Mouse (Mus musculus): ENCODE results near the gene Gramd2. TPM values are rescaled to one million over a fixed set of nuclear protein-coding genes. Genes with fewer than 3 reads are reported as not detected.
"Not testable (repeated sequence)": the region's sequence is repeated elsewhere in the genome, so short reads cannot be mapped to it uniquely, and the experiment has no call there.

Gene Gramd2
- polyA plus RNA-seq, 1 experiment from 2014 or later = 0.27 TPM

GRCm38 (mm10) chr9:59748969-59749368 is 69.0 kb downstream of the Gramd2 start:
- Histone ChIP-seq H3K4me3 (ENCODE audit: low read depth, low read length) (no peak overlapping the region), H3K36me3 (ENCODE audit: control insufficient read depth, insufficient read depth) (no peaks in the 10 kb centered on the region), H3K4me2 (ENCODE audit: low read depth, low read length) (peak overlapping the region; percentile 95; the same call in 1 of the 2 replicates), H3K27me3 (ENCODE audit: control insufficient read depth, insufficient read depth, low read depth, low read length) (no peaks in the 10 kb centered on the region), H3K27ac (ENCODE audit: low read length) (peak overlapping the region; percentile 89; the same call in 1 of the 2 replicates), H3K4me1 (ENCODE audit: control insufficient read depth, low read depth, low read length) (peaks cover 23% of the 10 kb centered on the region), H3K9me3 (replicated peaks; ENCODE audit: control insufficient read depth, low read length) (no peaks in the 10 kb centered on the region), H3K9ac (ENCODE audit: low read depth, low read length) (no peak overlapping the region)
- no peak for ATAC-seq (ENCODE audit: low read depth)
- 76% methylated on average over 11 of the region's 11 CpGs for WGBS (ENCODE audit: insufficient replicate concordance)

- peaks cover 20% of the 10 kb centered on the region for H3K4me1 ChIP-seq (ENCODE audit: control insufficient read depth, low read depth, low read length)
- peak overlapping the region; percentile 89 for H3K27ac ChIP-seq (ENCODE audit: low read length)
- H3K36me3 ChIP-seq (ENCODE audit: control insufficient read depth, insufficient read depth) = no peaks in the 10 kb centered on the region
- H3K27me3 ChIP-seq (ENCODE audit: control insufficient read depth, insufficient read depth, low read depth, low read length) = no peaks in the 10 kb centered on the region
- no peak for ATAC-seq (ENCODE audit: low read depth)
- 22% methylated on average over 12 of the region's 12 CpGs for WGBS (ENCODE audit: insufficient replicate concordance)
- H3K9ac ChIP-seq (ENCODE audit: low read depth, low read length) = peak overlapping the region; percentile 67
- peak overlapping the region; percentile 94 for H3K4me3 ChIP-seq (ENCODE audit: low read depth, low read length)
- peak overlapping the region; percentile 95 for H3K4me2 ChIP-seq (ENCODE audit: low read depth, low read length)
- H3K9me3 ChIP-seq (replicated peaks; ENCODE audit: control insufficient read depth, low read length) = no peaks in the 10 kb centered on the region
Observed at GRCm38 (mm10) chr9:59749581-59750265, 69.8 kb downstream of the Gramd2 start.

GRCm38 (mm10) chr9:59750267-59751065 is 70.5 kb downstream of the Gramd2 start, which contains the start of the genes Senp8 and Myo9a:
Gene Senp8, minus strand, starts transcription at chr9:59750710.
Gene Myo9a, plus strand, starts transcription at chr9:59750896.
- peaks cover 20% of the 10 kb centered on the region for H3K4me1 ChIP-seq (ENCODE audit: control insufficient read depth, low read depth, low read length)
- no peaks in the 10 kb centered on the region for H3K27me3 ChIP-seq (ENCODE audit: control insufficient read depth, insufficient read depth, low read depth, low read length)
- H3K9ac ChIP-seq (ENCODE audit: low read depth, low read length) = peak within 1 kb of the TSS; percentile 90
- peak; percentile 89 for ATAC-seq (ENCODE audit: low read depth)
- H3K4me3 ChIP-seq (ENCODE audit: low read depth, low read length) = peak within 1 kb of the TSS; percentile 94
- H3K4me2 ChIP-seq (ENCODE audit: low read depth, low read length) = peak within 1 kb of the TSS; percentile 95
- no peaks in the 10 kb centered on the region for H3K9me3 ChIP-seq (replicated peaks; ENCODE audit: control insufficient read depth, low read length)
- H3K27ac ChIP-seq (ENCODE audit: low read length) = peak within 1 kb of the TSS; percentile 93
- H3K36me3 ChIP-seq (ENCODE audit: control insufficient read depth, insufficient read depth) = no peaks in the 10 kb centered on the region
- WGBS (ENCODE audit: insufficient replicate concordance) = under 1% methylated on average over 59 of the region's 59 CpGs

- no peaks in the 10 kb centered on the region for H3K36me3 ChIP-seq (ENCODE audit: control insufficient read depth, insufficient read depth)
- peak overlapping the region; percentile 95 for H3K4me2 ChIP-seq (ENCODE audit: low read depth, low read length)
- H3K4me1 ChIP-seq (ENCODE audit: control insufficient read depth, low read depth, low read length) = peaks cover 20% of the 10 kb centered on the region
- peak; percentile 89 for ATAC-seq (ENCODE audit: low read depth)
- H3K9me3 ChIP-seq (replicated peaks; ENCODE audit: control insufficient read depth, low read length) = no peaks in the 10 kb centered on the region
- no peaks in the 10 kb centered on the region for H3K27me3 ChIP-seq (ENCODE audit: control insufficient read depth, insufficient read depth, low read depth, low read length)
- peak overlapping the region; percentile 90 for H3K9ac ChIP-seq (ENCODE audit: low read depth, low read length)
- H3K4me3 ChIP-seq (ENCODE audit: low read depth, low read length) = peak overlapping the region; percentile 94
- peak overlapping the region; percentile 93 for H3K27ac ChIP-seq (ENCODE audit: low read length)
- under 1% methylated on average over 41 of the region's 49 CpGs for WGBS (ENCODE audit: insufficient replicate concordance)
Observed at GRCm38 (mm10) chr9:59751066-59751581, 71.2 kb downstream of the Gramd2 start.

GRCm38 (mm10) chr9:59751966-59752365 is 72.0 kb downstream of the Gramd2 start:
- 7% methylated on average over 2 of the region's 2 CpGs for whole genome bisulfite sequencing (ENCODE audit: insufficient replicate concordance)

GRCm38 (mm10) chr9:59755199-59755598 is 75.3 kb downstream of the Gramd2 start:
- H3K4me2 ChIP-seq (ENCODE audit: low read depth, low read length) = no peak overlapping the region
- ATAC-seq (ENCODE audit: low read depth) = no peak
- H3K9me3 ChIP-seq (replicated peaks; ENCODE audit: control insufficient read depth, low read length) = no peaks in the 10 kb centered on the region
- no peaks in the 10 kb centered on the region for H3K36me3 ChIP-seq (ENCODE audit: control insufficient read depth, insufficient read depth)
- no peak overlapping the region for H3K9ac ChIP-seq (ENCODE audit: low read depth, low read length)
- 42% methylated on average over 2 of the region's 2 CpGs for WGBS (ENCODE audit: insufficient replicate concordance)
- no peaks in the 10 kb centered on the region for H3K27me3 ChIP-seq (ENCODE audit: control insufficient read depth, insufficient read depth, low read depth, low read length)
- H3K27ac ChIP-seq (ENCODE audit: low read length) = no peak overlapping the region
- H3K4me1 ChIP-seq (ENCODE audit: control insufficient read depth, low read depth, low read length) = peaks cover 5% of the 10 kb centered on the region
- H3K4me3 ChIP-seq (ENCODE audit: low read depth, low read length) = no peak overlapping the region

More at GRCm38 (mm10) chr9:59751966-59752365, 72.0 kb downstream of the Gramd2 start:
- no peaks in the 10 kb centered on the region for H3K27me3 ChIP-seq (ENCODE audit: control insufficient read depth, insufficient read depth, low read depth, low read length)
- no peaks in the 10 kb centered on the region for H3K36me3 ChIP-seq (ENCODE audit: control insufficient read depth, insufficient read depth)
- peak overlapping the region; percentile 94 for H3K4me3 ChIP-seq (ENCODE audit: low read depth, low read length)
- H3K4me2 ChIP-seq (ENCODE audit: low read depth, low read length) = peak overlapping the region; percentile 95
- H3K9ac ChIP-seq (ENCODE audit: low read depth, low read length) = peak overlapping the region; percentile 90
- H3K27ac ChIP-seq (ENCODE audit: low read length) = no peak overlapping the region
- no peaks in the 10 kb centered on the region for H3K9me3 ChIP-seq (replicated peaks; ENCODE audit: control insufficient read depth, low read length)
- H3K4me1 ChIP-seq (ENCODE audit: control insufficient read depth, low read depth, low read length) = peaks cover 20% of the 10 kb centered on the region
- ATAC-seq (ENCODE audit: low read depth) = no peak

GRCm38 (mm10) chr9:59757016-59757415 is 77.1 kb downstream of the Gramd2 start:
- not testable (repeated sequence) for H3K27ac ChIP-seq (ENCODE audit: low read length); H3K4me1 ChIP-seq (ENCODE audit: control insufficient read depth, low read depth, low read length); H3K27me3 ChIP-seq (ENCODE audit: control insufficient read depth, insufficient read depth, low read depth, low read length); ATAC-seq (ENCODE audit: low read depth); H3K36me3 ChIP-seq (ENCODE audit: control insufficient read depth, insufficient read depth); H3K9me3 ChIP-seq (replicated peaks; ENCODE audit: control insufficient read depth, low read length); H3K9ac ChIP-seq (ENCODE audit: low read depth, low read length); H3K4me2 ChIP-seq (ENCODE audit: low read depth, low read length); H3K4me3 ChIP-seq (ENCODE audit: low read depth, low read length)
- 80% methylated on average over 2 of the region's 3 CpGs for WGBS (ENCODE audit: insufficient replicate concordance)

GRCm38 (mm10) chr9:59760515-59760914 is 80.6 kb downstream of the Gramd2 start:
- 41% methylated on average over 3 of the region's 3 CpGs for WGBS (ENCODE audit: insufficient replicate concordance)
- Histone ChIP-seq H3K27ac (ENCODE audit: low read length) (no peak overlapping the region), H3K9ac (ENCODE audit: low read depth, low read length) (no peak overlapping the region), H3K9me3 (replicated peaks; ENCODE audit: control insufficient read depth, low read length) (no peaks in the 10 kb centered on the region), H3K27me3 (ENCODE audit: control insufficient read depth, insufficient read depth, low read depth, low read length) (no peaks in the 10 kb centered on the region), H3K4me1 (ENCODE audit: control insufficient read depth, low read depth, low read length) (no peaks in the 10 kb centered on the region), H3K4me2 (ENCODE audit: low read depth, low read length) (no peak overlapping the region), H3K4me3 (ENCODE audit: low read depth, low read length) (no peak overlapping the region), H3K36me3 (ENCODE audit: control insufficient read depth, insufficient read depth) (no peaks in the 10 kb centered on the region)
- ATAC-seq (ENCODE audit: low read depth) = no peak

All from liver, embryonic 16.5 days (tissue).